Mouse (Mus musculus): Measurements from ENCODE around the gene Nipal4.

DNA sequence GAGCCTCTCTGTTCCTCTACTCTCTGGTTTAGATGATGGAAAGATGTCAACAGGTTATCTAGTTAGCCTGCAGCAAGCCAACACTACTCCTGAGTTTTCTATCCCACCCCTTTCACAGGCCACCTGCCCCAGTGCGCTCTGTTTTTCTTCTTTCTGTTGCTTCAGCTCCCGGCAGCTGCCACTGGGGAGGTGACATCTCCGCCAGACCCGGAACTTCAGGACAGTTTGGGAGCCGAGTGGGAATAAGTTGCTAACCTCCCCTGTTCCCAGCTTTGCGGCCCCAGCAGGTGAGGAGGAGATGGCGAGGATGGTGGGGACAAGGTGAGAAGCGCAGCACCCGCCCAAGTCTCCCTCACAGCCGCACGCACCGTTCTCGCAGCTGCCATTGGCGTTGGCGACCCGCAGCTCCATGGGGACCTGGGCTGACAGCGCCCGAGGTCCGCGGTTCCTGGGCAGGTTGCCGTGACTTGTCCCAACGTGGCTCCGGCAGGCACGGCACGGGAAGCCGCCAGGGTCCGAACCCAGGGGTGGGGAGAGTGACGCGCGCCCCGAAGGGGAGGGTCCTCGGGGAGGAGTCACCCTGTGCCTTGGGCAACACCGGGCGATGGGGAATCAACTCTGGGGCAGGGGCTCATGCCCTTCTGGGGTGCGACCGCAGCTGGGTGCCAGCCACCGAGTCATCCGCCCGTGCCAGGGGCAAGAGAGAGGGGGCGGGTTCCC lies at the start of gene Nipal4:
- TF ChIP-seq CTCF (IDR thresholded peaks at IDR 0.05; ENCODE audit: borderline replicate concordance, insufficient read depth, low read depth, low read length) (no peak), POLR2A (IDR thresholded peaks at IDR 0.05; ENCODE audit: borderline replicate concordance, insufficient read depth, low read length) (no peak)

Measured in cerebellum, adult 2 months (tissue).